In genomic region chr7:127885951-127886350, GRCm38 (mm10) we compare ENCODE assay signal across 13 mouse cellular contexts. TPM values are rescaled to one million over a fixed set of nuclear protein-coding genes. Genes with fewer than 3 reads are reported as not detected.
DNase-seq lines count a peak whose midpoint lies in the region; ATAC-seq and TF ChIP-seq lines count a peak whose summit lies in the region.
"Had no signal": no experiment of that assay in that cellular context is flagged by ENCODE, and none has a peak within 500 bp of the region (broad histone marks: within the 10 kb centered on the region; RNA-seq: fewer than 3 reads in every experiment).

No protein-coding gene starts in this region.

- H3K36me3 ChIP-seq in intestine, embryonic 15.5 days, result peaks cover 51% of the 10 kb centered on the region
- H3K36me3 ChIP-seq in intestine, postnatal 0 days (ENCODE audit: control insufficient read depth, insufficient read depth), result peaks cover 78% of the 10 kb centered on the region

- WGBS in intestine, embryonic 15.5 days, result 64% methylated on average over 6 of the region's 6 CpGs
- WGBS in intestine, postnatal 0 days, result 42% methylated on average over 6 of the region's 6 CpGs

- no peaks in the 10 kb centered on the region for H3K27me3 ChIP-seq in intestine, embryonic 15.5 days (replicated peaks)
- no peaks in the 10 kb centered on the region for H3K27me3 ChIP-seq in intestine, postnatal 0 days (replicated peaks; ENCODE audit: control insufficient read depth, insufficient read depth, low read length)
- H3K27me3 ChIP-seq: limb, embryonic 12.5 days; neural tube, embryonic 12.5 days had no signal

- H3K9me3 ChIP-seq in intestine, embryonic 15.5 days, result no peaks in the 10 kb centered on the region
- H3K9me3 ChIP-seq in intestine, postnatal 0 days (ENCODE audit: control insufficient read depth), result no peaks in the 10 kb centered on the region
- H3K9me3 ChIP-seq: limb, embryonic 12.5 days; neural tube, embryonic 12.5 days had no signal

- no peak overlapping the region for H3K4me2 ChIP-seq in intestine, embryonic 15.5 days (replicated peaks)
- no peak overlapping the region for H3K4me2 ChIP-seq in intestine, postnatal 0 days (replicated peaks; ENCODE audit: low read depth)
- H3K4me2 ChIP-seq: limb, embryonic 12.5 days; neural tube, embryonic 12.5 days had no signal

- H3K4me3 ChIP-seq in intestine, embryonic 15.5 days (replicated peaks), result no peak overlapping the region
- H3K4me3 ChIP-seq in intestine, postnatal 0 days (ENCODE audit: low read depth, low read length), result no peak overlapping the region
- H3K4me3 ChIP-seq: limb, embryonic 12.5 days; neural tube, embryonic 12.5 days had no signal

- no peak overlapping the region; the same call in 1 of the 2 replicates for H3K9ac ChIP-seq in intestine, embryonic 15.5 days
- no peak overlapping the region for H3K9ac ChIP-seq in intestine, postnatal 0 days (ENCODE audit: low read depth, low read length)
- H3K9ac ChIP-seq: limb, embryonic 12.5 days; neural tube, embryonic 12.5 days had no signal

- peaks cover 22% of the 10 kb centered on the region for H3K4me1 ChIP-seq in intestine, embryonic 15.5 days (replicated peaks)
- H3K4me1 ChIP-seq in intestine, postnatal 0 days (replicated peaks; ENCODE audit: control insufficient read depth, insufficient read depth, low read length), result peaks cover 7% of the 10 kb centered on the region; the same call in 1 of the 2 replicates

- no peak for TF ChIP-seq CTCF in intestine, postnatal 0 days (IDR thresholded peaks at IDR 0.05; ENCODE audit: low read depth)

- 0 out of 2 replicates have a peak, but pooled peaks have one; percentile 32 for ATAC-seq in intestine, embryonic 15.5 days
- ATAC-seq in intestine, postnatal 0 days, result no peak
- ATAC-seq in megakaryocyte progenitor cell, adult 5-6 weeks (replicated peaks; ENCODE audit: poor library complexity), result peak; percentile 49; the same call in 1 of the 2 replicates

- H3K27ac ChIP-seq in intestine, embryonic 15.5 days, result no peak overlapping the region
- no peak overlapping the region for H3K27ac ChIP-seq in intestine, postnatal 0 days (ENCODE audit: low read depth, low read length)
- H3K27ac ChIP-seq: limb, embryonic 12.5 days; neural tube, embryonic 12.5 days had no signal

- DNase-seq in Muller cell, postnatal 12 days (ENCODE audit: inconsistent ontology term), result peak; percentile 51
- DNase-seq in gastrocnemius, postnatal 25 days, result peak; percentile 85
- DNase-seq in embryo, embryonic 10.5 days (ENCODE audit: low spot score), result no peak
- DNase-seq in cerebellum, adult 8-10 months, result no peak
- no peak for DNase-seq in left cerebral cortex, adult 8-10 months (ENCODE audit: low spot score in 2 of 2)
- DNase-seq: cerebellum, adult 9-11 months had no signal

RNA-seq across cellular contexts. Expression of gene Prss53, which starts 4.8 kb away (rescaled TPM):
- polyA plus RNA-seq in intestine, embryonic 15.5 days (2015; fragmentation: Nextera tagmentation; extraction: Ambion mirVana), result 1.7 and 2.3 TPM in 2 replicates
- 2.4 and 2.9 TPM in 2 replicates for polyA plus RNA-seq in intestine, postnatal 0 days (2015; fragmentation: Nextera tagmentation; extraction: Ambion mirVana)
- 1 to 10 TPM; 1.5 to 1.6 TPM for total RNA-seq in gastrocnemius, postnatal 25 days (2021)
- 0.15 and 0.39 TPM in 2 replicates for total RNA-seq in megakaryocyte progenitor cell, adult 5-6 weeks (2015)
- not detected in 2 replicates for total RNA-seq in megakaryocyte progenitor cell, adult 5-6 weeks (2017)
- total RNA-seq in left cerebral cortex, adult 8-10 months (2022), result 1 to 10 TPM in 3 of 4 experiments, under 1 TPM in 1; 0.78 to 2.1 (median 1.4) TPM

RNA-seq across cellular contexts. Expression of gene Gm21974, which starts 9.3 kb away (rescaled TPM):
- polyA plus RNA-seq in intestine, embryonic 15.5 days (2015; fragmentation: Nextera tagmentation; extraction: Ambion mirVana), result not detected in 2 replicates
- polyA plus RNA-seq in intestine, postnatal 0 days (2015; fragmentation: Nextera tagmentation; extraction: Ambion mirVana), result not detected in 2 replicates
- not detected for total RNA-seq in gastrocnemius, postnatal 25 days (2021)
- not detected in 2 replicates for total RNA-seq in megakaryocyte progenitor cell, adult 5-6 weeks (2015)
- not detected in 2 replicates for total RNA-seq in megakaryocyte progenitor cell, adult 5-6 weeks (2017)
- total RNA-seq in left cerebral cortex, adult 8-10 months (2022), result not detected
- total RNA-seq: MEL had no signal
- polyA plus RNA-seq: heart, embryonic 14.5 days; limb, embryonic 12.5 days; neural tube, embryonic 12.5 days had no signal

RNA-seq across cellular contexts. Expression of gene Zfp668, which starts 9.3 kb away (rescaled TPM):
- polyA plus RNA-seq in intestine, embryonic 15.5 days (2015; fragmentation: Nextera tagmentation; extraction: Ambion mirVana), result 15.5 and 15.6 TPM in 2 replicates
- 5.4 and 6.1 TPM in 2 replicates for polyA plus RNA-seq in intestine, postnatal 0 days (2015; fragmentation: Nextera tagmentation; extraction: Ambion mirVana)
- 1 to 10 TPM; 2.8 to 4.5 TPM for total RNA-seq in gastrocnemius, postnatal 25 days (2021)
- 5.7 and 7.4 TPM in 2 replicates for total RNA-seq in megakaryocyte progenitor cell, adult 5-6 weeks (2015)
- 2.9 and 6.7 TPM in 2 replicates for total RNA-seq in megakaryocyte progenitor cell, adult 5-6 weeks (2017)
- total RNA-seq in left cerebral cortex, adult 8-10 months (2022), result 10 to 100 TPM; 22.7 to 25.3 (median 23.3) TPM

RNA-seq across cellular contexts. Expression of gene Vkorc1, which starts 9.5 kb away (rescaled TPM):
- 203 and 241 TPM in 2 replicates for polyA plus RNA-seq in intestine, embryonic 15.5 days (2015; fragmentation: Nextera tagmentation; extraction: Ambion mirVana)
- 194 and 219 TPM in 2 replicates for polyA plus RNA-seq in intestine, postnatal 0 days (2015; fragmentation: Nextera tagmentation; extraction: Ambion mirVana)
- 10 to 100 TPM; 12.7 to 18.3 TPM for total RNA-seq in gastrocnemius, postnatal 25 days (2021)
- total RNA-seq in megakaryocyte progenitor cell, adult 5-6 weeks (2015), result 125 and 145 TPM in 2 replicates
- 30.7 and 39.6 TPM in 2 replicates for total RNA-seq in megakaryocyte progenitor cell, adult 5-6 weeks (2017)
- 10 to 100 TPM; 18.5 to 31.2 (median 25.2) TPM for total RNA-seq in left cerebral cortex, adult 8-10 months (2022)

RNA-seq across cellular contexts. Expression of gene Zfp646, which starts 9.9 kb away (rescaled TPM):
- 8.6 and 9.6 TPM in 2 replicates for polyA plus RNA-seq in intestine, embryonic 15.5 days (2015; fragmentation: Nextera tagmentation; extraction: Ambion mirVana)
- 4.5 and 5.4 TPM in 2 replicates for polyA plus RNA-seq in intestine, postnatal 0 days (2015; fragmentation: Nextera tagmentation; extraction: Ambion mirVana)
- 10 to 100 TPM; 11.3 to 11.8 TPM for total RNA-seq in gastrocnemius, postnatal 25 days (2021)
- 18.7 and 19.4 TPM in 2 replicates for total RNA-seq in megakaryocyte progenitor cell, adult 5-6 weeks (2015)
- total RNA-seq in megakaryocyte progenitor cell, adult 5-6 weeks (2017), result 31.6 and 38.2 TPM in 2 replicates
- total RNA-seq in left cerebral cortex, adult 8-10 months (2022), result 10 to 100 TPM; 29.9 to 32.8 (median 31.2) TPM

Comparison
In these comparisons a context has a peak if more than half of its experiments do, and no peak if none do; other contexts are left out.
1. DNase-seq: peak in Muller cell, postnatal 12 days (single experiment) and gastrocnemius, postnatal 25 days (single experiment); none in embryo, embryonic 10.5 days (single experiment), cerebellum, adult 8-10 months (single experiment) and left cerebral cortex, adult 8-10 months (0 of 2).